Mouse (Mus musculus) cerebellum, postnatal 25 days (tissue): ENCODE data around the gene Hlf.

Experiments
- DNase-seq, 2 experiments: peaks; one replicate each; pipeline ENCODE4 v3.0.0; 2021; ENCODE audit warnings: mixed read lengths in 2 of 2

Hlf gene

DNA sequence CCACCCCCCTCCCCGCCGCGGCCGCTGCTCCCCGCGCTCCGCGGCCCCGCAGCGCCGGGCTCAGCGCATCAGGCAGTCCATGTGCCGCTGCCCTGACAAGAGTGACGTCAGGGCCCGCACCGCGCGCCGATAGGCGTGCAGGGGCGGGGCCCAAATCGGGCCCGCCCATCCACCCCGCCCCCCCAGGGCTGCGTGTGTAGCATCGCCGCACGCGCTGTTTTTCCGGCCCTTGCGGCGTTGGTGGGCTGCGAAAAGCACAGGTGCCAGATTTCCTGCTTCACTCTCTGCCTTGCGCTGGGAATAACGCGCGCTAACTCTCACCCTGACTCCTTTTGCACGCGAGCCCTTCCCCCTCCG, at the start of gene Hlf:
Gene Hlf, minus strand, starts transcription at position 79 of the 357 bp plus-strand sequence.
- peak; percentile 94 to 98 for DNase-seq

DNA sequence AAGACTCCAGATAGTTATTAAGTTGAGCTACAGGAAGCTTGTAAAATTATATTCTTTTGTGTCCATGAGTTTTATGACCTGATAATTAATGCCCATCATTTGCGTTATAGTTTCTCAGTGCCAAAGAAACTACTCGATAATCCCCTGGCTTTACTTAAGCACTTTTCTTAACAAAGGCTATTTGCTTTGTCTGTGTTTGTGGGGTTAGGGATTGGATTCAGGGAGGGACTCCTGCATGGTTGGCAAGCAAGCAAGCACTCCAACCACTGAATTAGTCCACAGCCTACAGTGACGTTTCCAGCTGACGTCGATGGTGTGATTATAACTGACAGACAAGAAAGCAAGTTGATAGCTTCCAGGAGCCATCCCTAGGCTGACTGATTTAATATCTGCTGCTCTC, 48.1 kb upstream of the Hlf start:
- no peak for DNase-seq

DNA sequence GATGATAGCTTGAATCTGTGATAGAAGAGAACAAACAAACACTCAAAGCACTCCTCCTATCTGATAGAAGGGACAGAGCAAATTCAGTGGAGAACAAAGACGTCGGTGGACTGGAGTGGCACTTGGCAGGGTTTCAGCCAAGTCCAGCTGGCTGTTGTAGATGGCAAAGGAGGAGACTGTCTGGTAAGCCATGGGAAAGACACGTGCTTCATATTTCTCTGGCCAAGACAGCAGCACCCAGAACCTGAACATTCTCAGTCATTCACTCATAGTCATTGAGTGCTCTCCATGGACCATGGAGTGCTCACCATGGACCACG, 34.5 kb upstream of the Hlf start:
- no peak for DNase-seq

DNA sequence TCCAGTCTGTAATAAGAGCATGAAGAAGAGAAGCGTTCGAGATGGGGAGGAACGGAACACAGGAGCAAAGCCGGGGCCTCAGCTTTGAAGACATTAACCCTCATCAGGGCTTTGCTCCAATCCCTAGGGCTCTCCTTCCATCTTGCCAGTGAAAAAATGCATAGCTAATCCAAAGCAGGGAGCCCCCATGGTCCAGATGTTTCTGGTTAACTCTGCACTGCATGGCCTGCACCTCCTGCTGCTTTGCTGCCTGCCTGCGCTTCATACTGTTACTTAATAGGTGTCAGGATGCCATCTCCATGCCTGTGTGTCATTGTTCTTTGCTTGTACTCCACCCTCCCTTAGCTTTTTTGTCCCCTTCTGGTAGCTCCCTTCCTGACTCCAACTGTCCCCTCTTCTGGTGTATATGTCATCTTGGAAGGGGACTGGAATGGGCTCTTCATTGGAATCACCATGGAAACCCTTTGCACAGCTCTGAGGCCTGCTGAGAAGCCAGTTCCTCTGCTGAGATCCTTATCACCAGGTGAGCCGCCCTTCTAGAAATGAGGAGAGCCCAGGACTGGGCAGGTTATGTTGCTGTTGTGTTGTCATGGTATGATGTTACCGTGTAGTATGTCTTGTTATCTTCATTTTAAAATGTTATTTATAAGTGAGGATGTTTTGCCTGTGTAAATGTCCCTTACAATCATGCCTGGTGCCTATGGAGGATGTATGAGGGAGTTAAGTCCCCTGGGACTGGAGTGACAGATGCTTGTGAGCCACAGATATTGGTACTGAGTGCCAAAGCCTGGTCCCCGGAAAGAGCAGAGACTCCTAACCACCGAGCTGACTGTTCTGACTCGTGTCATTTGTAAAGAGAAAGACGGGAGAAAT, 33.9 kb upstream of the Hlf start:
- no peak for DNase-seq

DNA sequence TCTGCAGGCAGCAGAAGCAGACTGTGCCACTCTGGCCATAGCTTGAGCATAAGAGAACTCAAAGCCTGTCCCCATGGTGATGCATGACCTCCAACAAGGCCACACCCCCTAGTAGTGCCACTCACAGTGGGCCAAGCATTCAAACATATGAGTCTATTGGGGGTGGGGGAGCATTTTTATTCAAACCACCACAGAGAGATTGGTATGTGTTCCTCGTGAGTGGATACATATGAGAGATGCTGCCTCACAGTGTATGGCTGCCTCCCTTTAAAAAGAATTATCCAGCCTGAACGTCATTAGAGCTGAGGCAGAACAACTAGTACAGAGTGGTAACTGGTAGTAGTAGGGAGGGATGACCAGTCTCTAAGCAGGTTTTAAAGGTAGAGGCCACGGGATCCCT, 33.2 kb upstream of the Hlf start:
- no peak for DNase-seq

DNA sequence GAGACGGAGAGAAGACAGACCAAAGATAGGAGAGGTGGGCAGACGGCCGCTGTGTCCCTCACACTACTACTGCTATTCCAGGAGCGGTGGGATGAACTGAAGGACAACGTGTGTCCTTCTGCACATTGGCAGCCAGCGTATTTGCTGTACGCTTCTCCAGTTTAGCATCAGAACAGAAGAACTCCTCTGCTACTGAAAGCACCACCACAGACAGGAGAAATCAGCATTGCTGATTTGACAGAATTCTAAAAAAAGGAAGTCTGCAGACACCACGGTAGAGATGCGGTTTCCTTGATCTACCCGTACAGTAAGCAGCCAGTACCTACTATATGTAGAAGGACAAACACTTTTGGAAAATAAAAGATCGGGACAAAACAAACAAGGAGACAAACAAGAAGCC, 29.0 kb upstream of the Hlf start:
- no peak for DNase-seq

DNA sequence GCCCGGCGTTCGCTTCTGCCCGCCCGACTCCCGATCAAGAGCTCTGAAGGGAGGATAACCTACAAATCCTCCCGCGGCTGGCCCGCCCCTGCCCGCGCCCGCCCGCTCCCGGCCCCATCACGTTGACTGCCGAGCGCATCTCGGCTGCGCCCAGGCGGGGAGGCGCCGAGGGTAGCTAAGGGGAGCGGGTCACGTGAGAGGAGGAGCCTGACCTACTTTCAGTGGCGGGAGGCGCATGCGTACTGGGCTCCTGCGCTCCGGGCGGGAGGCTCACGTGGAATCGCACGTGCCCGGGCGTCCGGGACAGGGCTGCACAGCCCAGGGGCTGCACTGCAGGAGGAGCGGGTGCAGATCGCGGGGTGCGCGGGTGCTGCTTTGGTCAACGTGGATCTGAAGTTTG, 27.2 kb upstream of the Hlf start:
- DNase-seq: peak; percentile 100

DNA sequence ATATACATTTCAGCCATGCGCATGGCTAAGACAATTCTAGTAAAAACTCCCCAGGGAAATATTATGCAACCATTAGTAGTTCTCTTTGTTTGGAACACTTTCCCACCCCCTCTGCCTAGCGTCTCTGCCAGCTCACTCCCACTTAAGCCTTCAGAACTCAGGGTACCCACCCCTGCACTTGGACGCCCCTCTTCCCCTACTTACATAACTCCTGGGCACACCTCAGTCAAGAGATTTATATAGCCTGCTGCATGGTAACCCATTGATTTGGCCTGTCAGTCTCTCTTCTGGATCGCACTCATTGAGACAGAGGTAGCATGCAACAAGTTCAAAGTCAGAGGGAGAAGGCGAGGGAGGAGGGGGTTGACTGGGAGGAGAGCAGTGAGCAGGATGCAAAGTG, 26.3 kb upstream of the Hlf start:
- DNase-seq: no peak

DNA sequence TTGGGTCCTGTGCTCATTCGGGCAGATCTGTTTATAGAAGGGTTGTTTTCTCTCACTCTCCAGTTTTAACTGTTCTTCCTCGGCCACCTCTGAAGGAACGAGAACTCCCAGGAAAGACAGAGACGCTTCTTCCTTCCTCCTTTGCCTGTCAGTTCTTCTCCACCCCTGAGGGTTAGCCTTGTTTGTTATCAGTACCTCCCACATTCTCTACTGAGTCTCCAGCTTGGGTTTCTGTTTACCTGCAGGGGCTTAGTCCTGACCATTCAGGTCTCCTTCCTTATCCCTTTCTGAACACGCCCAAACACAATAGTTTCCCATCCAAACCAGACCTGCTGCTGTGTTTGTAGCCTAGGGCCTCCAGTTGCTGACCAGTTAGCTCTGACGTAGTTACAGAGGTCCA, 8.2 kb upstream of the Hlf start:
- DNase-seq: no peak

DNA sequence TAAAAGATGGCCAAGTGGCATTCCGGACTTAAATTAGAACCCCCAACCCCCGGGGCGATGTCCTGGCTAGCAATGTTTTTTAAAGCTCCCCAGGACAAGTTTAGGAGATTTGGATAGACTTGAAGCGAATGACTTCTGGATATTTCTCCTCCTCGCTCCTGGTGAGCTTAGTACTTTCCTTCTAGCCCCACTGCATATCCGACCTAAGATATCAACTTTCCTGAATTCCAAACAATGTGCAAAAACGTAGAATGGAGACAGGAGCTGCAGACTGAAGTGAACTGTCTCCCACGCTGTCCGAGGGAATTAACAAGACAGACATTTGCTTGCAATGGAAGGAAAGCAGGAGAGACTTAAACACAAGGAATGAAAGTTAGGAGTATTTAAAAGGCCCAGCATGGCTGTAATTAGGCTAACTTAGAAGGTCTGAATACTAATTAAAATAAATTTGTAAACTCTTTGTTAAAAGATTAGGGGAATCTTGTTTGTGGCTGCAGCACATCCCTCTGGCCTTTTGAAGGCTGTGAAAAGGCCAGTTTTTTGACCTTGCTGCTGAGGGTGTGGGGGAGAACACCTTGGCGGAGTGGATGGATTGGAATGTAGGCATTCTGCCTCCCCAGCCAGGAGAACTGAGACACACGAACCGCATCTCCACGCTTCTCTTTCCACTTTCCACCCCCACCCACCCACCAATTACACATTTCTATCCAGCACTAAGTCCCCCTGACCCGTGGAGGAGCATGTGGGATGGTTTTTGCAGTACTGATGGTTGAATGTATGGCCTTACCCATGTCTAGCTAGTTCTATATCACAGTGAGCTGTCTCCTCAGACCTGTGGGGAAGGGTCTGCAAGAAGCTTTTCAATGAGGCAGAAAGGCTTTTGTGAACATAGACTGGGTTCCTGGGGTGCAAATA, 833 bp upstream of the Hlf start:
- no peak for DNase-seq

DNA sequence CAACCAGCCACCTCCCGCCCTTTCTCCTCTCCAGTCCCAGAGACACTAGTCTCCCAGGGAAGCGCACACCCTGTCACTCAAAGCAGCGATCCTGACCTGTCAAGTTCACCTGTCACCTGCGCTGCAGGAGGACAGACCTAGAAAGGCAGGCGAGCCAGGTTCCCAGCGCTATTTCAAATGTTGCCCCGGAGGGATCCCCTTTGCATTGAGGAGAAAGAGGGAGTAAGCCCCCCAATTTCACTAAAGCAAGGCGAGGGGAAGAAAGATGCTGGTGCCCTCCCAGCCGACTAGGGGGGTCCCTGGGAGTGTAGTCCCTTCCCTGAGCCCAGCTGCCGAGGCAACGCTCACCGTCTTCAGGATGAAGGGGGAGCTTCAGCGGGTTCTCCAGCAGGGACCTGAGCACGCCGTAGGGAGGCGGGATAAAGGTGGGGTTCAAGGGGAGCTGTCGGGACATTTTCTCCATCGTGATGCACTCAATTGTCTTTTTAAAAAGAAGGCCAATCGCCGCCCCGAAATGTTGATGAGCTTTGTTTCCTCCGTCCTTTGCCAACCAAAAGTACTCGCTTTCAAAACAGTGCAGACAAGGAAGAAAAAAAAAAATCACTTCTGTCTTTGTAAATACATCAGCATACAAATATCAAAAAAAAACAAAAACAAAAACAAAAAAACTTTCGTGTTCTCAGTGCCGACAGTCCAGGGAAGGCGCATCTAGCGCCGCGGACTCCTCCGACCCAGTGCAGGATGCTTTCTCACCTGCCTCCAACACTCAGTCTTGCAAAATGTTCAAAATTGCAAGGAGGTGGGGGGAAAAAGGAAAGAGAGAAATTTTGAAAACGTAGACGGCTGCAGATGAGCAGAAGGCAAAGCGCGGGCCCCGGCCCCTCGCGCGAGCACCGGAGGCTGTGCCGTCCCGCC, 536 bp downstream of the Hlf start:
- peak; percentile 32 to 41 for DNase-seq

DNA sequence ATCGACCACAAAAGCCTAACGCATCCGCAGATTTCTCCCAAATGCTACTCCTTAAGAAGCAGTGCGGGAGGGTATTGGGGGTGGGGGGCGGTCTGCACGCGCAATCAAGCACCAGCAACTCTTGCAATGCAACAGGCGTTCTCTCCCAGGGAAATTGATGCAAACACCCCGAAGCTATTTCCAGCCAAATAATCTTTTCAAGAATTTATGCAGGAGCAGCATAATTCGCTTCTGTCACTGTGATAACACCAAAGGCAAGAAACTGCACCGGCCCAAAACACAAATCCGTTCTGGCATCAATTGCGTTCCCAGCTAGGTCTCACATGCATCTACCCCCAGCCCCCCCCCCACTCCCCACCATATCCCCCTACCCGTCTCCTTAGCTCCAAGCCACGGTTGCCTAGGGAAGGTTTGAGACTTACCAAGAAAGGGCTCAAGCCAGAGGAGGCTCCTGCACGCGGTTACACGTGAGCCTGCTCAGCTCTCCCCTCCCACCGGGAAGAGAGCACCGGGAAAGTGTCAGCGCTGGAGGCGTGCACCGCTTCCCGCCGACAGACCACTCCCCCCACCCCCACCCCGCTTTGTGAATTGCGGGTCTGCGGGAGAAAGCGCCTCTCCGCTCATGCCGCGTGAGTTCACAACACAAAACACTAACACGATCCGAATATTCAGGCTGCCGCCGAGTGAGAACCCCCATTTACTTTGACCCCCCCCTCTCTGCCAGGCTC, 1.4 kb downstream of the Hlf start:
- peak in 1 of 2 experiments; percentile 55 for DNase-seq

DNA sequence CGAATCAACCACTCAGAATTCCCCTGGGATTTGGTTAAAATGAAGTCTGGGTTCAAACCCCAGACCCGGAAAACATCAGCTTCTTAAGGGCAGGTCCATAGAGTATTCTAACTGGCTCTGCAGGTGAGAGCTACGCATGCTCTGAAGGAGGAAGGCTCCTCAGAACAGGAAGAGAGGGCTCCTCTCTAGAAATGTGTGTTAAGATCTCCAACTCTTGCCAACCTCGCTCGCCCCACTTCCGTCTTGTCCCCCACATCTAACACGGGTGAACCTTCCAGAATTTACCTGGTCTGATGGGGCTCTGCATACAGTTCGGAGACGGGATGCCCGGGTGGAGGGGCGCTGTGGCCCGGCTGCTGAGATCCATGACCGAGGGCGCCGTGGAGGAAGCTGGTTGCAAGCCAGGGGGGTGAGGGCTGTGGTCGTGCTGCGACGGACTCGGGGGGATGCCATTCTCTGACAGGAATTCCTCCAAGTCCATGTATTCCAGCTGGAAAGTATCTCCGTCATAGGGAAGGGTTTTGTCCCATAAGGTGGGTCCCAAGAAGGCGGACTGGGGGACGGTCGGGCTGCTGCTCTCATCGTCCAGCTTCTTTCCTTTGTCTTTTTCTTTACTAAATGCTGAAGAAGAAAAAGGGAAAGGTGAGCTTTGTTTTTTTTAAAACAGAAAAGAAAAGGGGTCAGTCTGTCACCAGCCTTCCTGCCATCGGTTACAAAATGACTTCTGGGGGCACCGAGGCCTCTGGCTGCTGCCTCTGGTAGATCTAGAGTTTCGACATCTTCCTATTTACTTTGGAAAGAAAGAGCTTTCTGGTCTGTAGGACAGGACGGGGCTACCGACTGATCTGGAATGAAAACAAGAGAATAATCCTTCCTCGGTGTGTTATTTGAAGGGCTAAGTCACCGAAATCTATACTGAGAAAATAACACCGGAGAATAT, 2.9 kb downstream of the Hlf start:
- DNase-seq: no peak

DNA sequence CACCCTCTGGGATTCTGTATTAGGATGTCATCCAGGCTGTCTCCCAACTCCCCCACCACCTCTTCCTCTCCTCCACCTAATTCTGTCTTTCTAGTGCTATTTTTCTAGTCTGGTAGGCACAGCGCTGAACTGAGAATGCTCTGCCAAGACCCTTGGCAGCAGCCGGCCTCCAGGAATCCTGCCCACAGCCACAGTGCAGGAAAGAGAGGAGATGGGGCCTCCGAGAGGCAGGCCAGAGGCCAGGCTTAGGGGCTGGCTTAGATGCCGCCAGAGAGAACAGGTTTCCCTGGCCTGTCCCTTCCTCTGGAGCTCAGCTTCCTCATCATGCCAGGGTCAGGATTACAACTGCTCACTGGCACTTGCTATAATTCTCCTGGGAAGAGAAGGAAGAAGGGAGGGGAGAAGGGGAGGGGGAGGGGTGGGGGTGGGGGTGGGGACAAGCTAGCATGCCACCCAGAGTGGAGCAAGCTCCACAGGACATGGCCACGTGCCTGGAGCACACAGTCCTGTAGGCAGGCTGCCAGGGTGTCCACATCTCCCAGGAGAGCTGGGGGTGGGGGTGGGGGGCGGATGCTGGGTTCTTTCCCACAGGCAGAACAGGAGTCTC, 8.6 kb downstream of the Hlf start:
- peak; percentile 83 to 87 for DNase-seq

DNA sequence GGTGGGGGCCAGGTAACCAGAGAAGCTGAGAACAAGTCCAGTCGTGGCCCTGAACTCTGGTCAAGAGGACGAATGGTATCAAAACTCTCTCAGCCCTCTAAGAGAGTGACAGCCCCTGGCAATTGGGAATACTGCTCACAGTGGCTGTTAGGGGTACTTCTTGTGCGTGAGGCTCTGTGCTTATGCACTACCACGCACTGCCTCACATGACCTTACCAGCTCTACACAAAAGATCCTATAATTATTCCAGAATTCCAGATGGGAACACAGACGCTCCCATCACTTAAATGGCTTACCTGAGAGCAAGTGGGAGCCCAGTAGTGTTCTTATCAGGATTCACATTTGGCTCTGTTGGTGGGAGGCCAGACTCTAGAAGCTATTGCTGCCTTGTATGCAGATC, 9.6 kb downstream of the Hlf start:
- DNase-seq: no peak

DNA sequence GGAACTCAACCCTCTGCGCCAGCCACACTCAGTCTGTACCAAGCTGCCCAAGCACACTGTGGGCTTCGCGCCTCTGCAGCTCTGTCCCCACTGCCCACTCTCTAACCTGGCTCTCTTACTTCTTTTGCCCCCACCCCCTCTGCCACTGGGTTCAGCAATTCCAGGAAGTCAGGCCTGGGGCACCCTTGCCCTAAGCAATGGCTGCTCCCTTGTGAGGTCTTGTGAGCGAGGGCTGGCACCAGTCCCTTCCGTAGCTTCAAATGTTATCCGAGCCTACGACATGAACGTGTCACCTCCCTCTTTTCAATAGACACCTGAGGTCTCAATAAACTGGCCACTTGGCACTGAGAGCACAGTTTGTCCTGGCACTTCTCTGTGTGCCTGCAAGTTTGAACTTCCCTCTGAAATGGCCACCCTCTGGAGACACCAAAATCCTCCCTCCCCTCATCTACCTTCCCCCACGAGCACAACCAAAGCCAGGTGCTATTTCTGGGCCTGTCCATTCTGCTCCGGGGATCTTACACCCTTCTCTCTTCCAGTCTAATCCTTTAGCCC, 10.5 kb downstream of the Hlf start:
- DNase-seq: no peak

DNA sequence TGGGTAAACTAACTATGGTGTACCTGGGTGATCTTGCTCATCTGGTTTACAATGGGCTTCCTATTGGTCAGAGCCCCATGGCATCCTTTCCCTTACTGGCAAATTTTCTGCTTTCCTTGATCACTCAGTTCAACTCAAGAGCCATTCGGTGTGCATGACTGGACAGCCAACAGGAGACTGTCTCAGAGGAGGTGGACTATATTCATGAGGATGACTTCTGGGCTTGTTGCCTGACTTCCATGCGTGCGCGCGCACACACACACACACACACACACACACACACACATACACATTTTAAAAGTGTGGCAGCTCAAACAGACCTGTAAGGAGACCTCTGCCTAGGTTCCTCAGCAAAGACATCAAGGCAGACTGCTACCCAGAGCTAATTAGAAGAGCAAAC, 12.7 kb downstream of the Hlf start:
- DNase-seq: no peak

DNA sequence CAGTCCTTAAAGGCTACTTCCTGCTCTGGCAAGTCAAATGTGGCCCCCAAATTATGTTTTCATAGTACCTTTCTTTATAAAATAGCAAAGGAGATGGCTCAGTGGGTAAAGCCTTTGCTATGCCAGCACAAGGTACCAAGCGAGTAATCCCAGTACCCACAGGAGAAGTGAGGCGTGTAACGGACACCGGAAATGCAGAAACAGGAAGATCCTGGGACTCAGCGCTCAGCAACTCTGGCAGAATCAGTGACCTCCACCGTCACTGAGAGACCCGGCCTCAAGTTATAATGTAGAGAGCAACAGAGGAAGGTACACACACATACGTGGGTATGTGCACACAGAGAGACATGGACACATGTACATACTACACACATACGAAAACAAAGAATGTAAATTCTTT, 14.3 kb downstream of the Hlf start:
- no peak for DNase-seq

DNA sequence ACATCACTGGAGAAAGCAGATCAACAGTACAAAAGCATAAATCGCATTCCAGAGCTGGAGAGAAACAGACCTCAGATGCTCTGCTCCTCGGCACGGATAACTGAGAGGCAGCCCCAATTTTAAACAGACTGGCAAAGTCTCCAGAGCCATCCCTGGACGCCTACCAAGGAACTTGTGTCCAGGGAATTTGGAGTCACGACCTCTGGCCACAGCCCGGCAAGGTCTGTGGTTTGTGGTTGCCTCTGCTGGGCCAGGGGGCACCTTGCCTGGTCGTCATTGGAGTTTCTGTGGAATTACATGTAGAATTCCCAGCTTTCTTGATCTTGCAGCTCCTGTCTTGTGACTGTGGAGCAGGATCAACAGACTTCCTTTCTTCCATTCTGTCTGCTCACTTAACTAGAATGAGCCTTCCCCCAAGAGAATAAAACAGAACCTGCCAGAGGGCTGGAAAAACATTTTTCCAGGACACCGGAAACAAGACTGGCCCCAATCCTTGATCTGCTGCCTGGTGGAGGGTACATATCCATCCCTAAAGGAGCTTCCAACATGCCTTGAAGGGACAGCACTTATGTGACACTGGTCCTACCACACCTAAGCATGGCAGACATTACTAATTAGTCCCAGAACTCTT, 19.1 kb downstream of the Hlf start:
- DNase-seq: no peak

DNA sequence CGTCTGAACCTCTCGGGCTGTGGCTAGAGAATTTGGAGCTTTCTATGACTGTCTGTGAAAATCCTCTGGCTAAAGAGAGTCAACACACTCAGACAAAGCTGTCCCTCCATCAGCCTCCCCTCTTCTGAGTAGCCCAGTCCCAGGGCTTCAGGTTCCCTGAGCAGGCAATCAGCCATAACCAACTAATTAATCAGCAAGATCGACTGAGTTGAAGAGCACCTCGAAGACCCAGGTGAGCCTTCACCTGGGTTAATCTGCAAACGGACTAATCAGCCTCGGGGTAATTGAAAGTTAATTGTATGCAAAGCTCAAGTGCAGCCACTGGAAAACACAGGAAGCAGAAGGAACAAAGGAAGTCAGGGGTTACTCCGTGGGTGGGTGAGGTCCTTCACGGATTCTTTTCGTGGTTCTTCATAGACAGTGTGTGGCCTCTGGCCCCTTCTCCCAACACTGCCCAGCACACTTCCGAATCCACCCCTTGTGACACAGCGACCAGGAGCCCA, 19.9 kb downstream of the Hlf start:
- DNase-seq: no peak
